17 mouse cellular contexts compared by ENCODE assay signal in the genomic region with DNA sequence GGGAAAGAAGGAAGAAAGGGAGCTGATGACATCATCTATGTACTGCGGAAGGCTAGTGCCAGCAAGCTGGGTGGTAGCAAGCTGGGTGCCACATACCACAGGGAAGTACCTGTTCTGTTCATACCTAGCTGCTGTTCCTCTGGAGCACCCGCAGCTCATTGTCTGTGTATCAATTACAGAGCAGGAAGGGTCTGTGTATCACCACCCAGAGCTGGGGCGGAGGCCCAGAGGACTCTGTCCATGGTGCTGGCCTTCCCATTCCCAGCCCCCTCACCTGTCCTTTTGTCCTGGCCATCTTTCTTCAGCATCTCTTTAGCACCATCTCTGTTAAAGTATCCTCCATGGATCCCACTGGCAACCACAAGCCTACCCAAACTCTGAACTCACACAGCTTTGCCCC.
DNase-seq lines count a peak whose midpoint lies in the region; ATAC-seq and TF ChIP-seq lines count a peak whose summit lies in the region.
"Had no signal": no experiment of that assay in that cellular context is flagged by ENCODE, and none has a peak within 500 bp of the region (broad histone marks: within the 10 kb centered on the region; RNA-seq: fewer than 3 reads in every experiment).

No protein-coding gene starts in this region.

- H3K36me3 ChIP-seq in kidney, embryonic 15.5 days = no peaks in the 10 kb centered on the region
- no peaks in the 10 kb centered on the region for H3K36me3 ChIP-seq in ES-Bruce4 (ENCODE audit: control insufficient read depth, insufficient read depth, low read length, poor library complexity, severe bottlenecking)
- no peaks in the 10 kb centered on the region for H3K36me3 ChIP-seq in embryonic facial prominence, embryonic 14.5 days (ENCODE audit: control insufficient read depth, insufficient read depth, low read length)
- H3K36me3 ChIP-seq: hindbrain, embryonic 13.5 days had no signal

- ATAC-seq in kidney, embryonic 15.5 days (replicated peaks; ENCODE audit: low FRiP score) = 0 out of 2 replicates have a peak, but pooled peaks have one; percentile 49
- ATAC-seq in embryonic facial prominence, embryonic 14.5 days (ENCODE audit: low read depth) = no peak
- ATAC-seq in erythroblast, adult 5-6 weeks (replicated peaks; ENCODE audit: low FRiP score, poor library complexity, severe bottlenecking) = no peak
- ATAC-seq: activated CD4-positive, CD25-positive, alpha-beta regulatory T cell, adult 4 months had no signal

- DNase-seq in kidney, postnatal 14 days = no peak
- DNase-seq in R1 (ENCODE audit: low read depth, low spot score) = peak; percentile 44
- DNase-seq in embryonic facial prominence, embryonic 14.5 days (ENCODE audit: low spot score) = peak; percentile 22
- no peak for DNase-seq in ovary, adult 18-20 months (ENCODE audit: low spot score)
- DNase-seq in layer of hippocampus, adult 9-10 months (ENCODE audit: low spot score) = no peak
- DNase-seq: cerebellum, postnatal 10 days; kidney, adult 18-20 months; lung, postnatal 10 days; spleen, adult 18-20 months; thymus, postnatal 36 days had no signal

- TF ChIP-seq CTCF in ES-Bruce4 (IDR thresholded peaks at IDR 0.05; ENCODE audit: low read depth, low read length) = no peak

- H3K27ac ChIP-seq in kidney, embryonic 15.5 days = no peak overlapping the region
- H3K27ac ChIP-seq in ES-Bruce4 (ENCODE audit: insufficient read depth, low read length) = no peak overlapping the region
- no peak overlapping the region for H3K27ac ChIP-seq in embryonic facial prominence, embryonic 14.5 days (replicated peaks; ENCODE audit: low read depth, low read length)
- H3K27ac ChIP-seq: hindbrain, embryonic 13.5 days; liver, embryonic 14.5 days had no signal

- peaks cover 10% of the 10 kb centered on the region; the same call in 1 of the 2 replicates for H3K27me3 ChIP-seq in kidney, embryonic 15.5 days
- H3K27me3 ChIP-seq in ES-Bruce4 (ENCODE audit: control insufficient read depth, insufficient read depth, low read length, poor library complexity, severe bottlenecking) = no peaks in the 10 kb centered on the region
- no peaks in the 10 kb centered on the region; the same call in 1 of the 2 replicates for H3K27me3 ChIP-seq in embryonic facial prominence, embryonic 14.5 days (replicated peaks; ENCODE audit: control insufficient read depth, insufficient read depth, low read length)

- H3K9ac ChIP-seq in kidney, embryonic 15.5 days = no peak overlapping the region
- no peak overlapping the region for H3K9ac ChIP-seq in ES-Bruce4 (ENCODE audit: low read depth, poor library complexity, severe bottlenecking)
- no peak overlapping the region for H3K9ac ChIP-seq in embryonic facial prominence, embryonic 14.5 days (ENCODE audit: low read depth, low read length)
- H3K9ac ChIP-seq: hindbrain, embryonic 13.5 days; liver, embryonic 14.5 days had no signal

- TF ChIP-seq EP300 in ES-Bruce4 (IDR thresholded peaks at IDR 0.05; ENCODE audit: insufficient read depth, low read depth, low read length) = 0 out of 2 replicates have a peak, but pooled peaks have one; percentile 32

- 26% methylated on average over 3 of the region's 3 CpGs for WGBS in kidney, embryonic 15.5 days
- WGBS in embryonic facial prominence, embryonic 14.5 days = 27% methylated on average over 3 of the region's 3 CpGs

- TF ChIP-seq POLR2A in ES-Bruce4 (IDR thresholded peaks at IDR 0.05; ENCODE audit: insufficient read depth, low read length) = no peak

- H3K4me3 ChIP-seq in kidney, embryonic 15.5 days (replicated peaks) = no peak overlapping the region
- H3K4me3 ChIP-seq in ES-Bruce4 (ENCODE audit: low read depth, low read length) = no peak overlapping the region
- H3K4me3 ChIP-seq in embryonic facial prominence, embryonic 14.5 days (ENCODE audit: low read depth, low read length) = no peak overlapping the region
- H3K4me3 ChIP-seq: erythroblast, embryonic 14.5 days; hindbrain, embryonic 13.5 days had no signal

- H3K9me3 ChIP-seq in kidney, embryonic 15.5 days (replicated peaks) = no peaks in the 10 kb centered on the region
- H3K9me3 ChIP-seq in ES-Bruce4 (replicated peaks; ENCODE audit: control insufficient read depth, insufficient read depth, low read length, poor library complexity, severe bottlenecking) = no peaks in the 10 kb centered on the region
- H3K9me3 ChIP-seq in embryonic facial prominence, embryonic 14.5 days (ENCODE audit: control insufficient read depth, low read length) = no peaks in the 10 kb centered on the region
- H3K9me3 ChIP-seq: hindbrain, embryonic 13.5 days had no signal

- H3K4me2 ChIP-seq in kidney, embryonic 15.5 days = no peak overlapping the region
- no peak overlapping the region for H3K4me2 ChIP-seq in embryonic facial prominence, embryonic 14.5 days (ENCODE audit: low read depth, low read length)
- H3K4me2 ChIP-seq: hindbrain, embryonic 13.5 days had no signal

- no peaks in the 10 kb centered on the region for H3K4me1 ChIP-seq in kidney, embryonic 15.5 days
- peaks cover 2% of the 10 kb centered on the region for H3K4me1 ChIP-seq in ES-Bruce4 (ENCODE audit: control insufficient read depth, insufficient read depth, low read length)
- no peaks in the 10 kb centered on the region for H3K4me1 ChIP-seq in embryonic facial prominence, embryonic 14.5 days (ENCODE audit: control insufficient read depth, insufficient read depth, low read length)

Comparison
In these comparisons a context has a peak if more than half of its experiments do, and no peak if none do; other contexts are left out.
1. DNase-seq: peak in R1 (single experiment) and embryonic facial prominence, embryonic 14.5 days (single experiment); none in kidney, postnatal 14 days (single experiment), ovary, adult 18-20 months (single experiment) and layer of hippocampus, adult 9-10 months (single experiment).